Mouse (Mus musculus) R1 (cell line): ENCODE data around the gene Olfr548-ps1.

Source experiments
- DNase-seq: peaks from one replicate; pipeline ENCODE4 v3.0.0-alpha.2; 2018; ENCODE audit warnings: low read depth, low spot score

Gene Olfr548-ps1

GRCm38 (mm10) chr7:102573174-102573830, 32.6 kb downstream of the Olfr548-ps1 start:
- no peak for DNase-seq

GRCm38 (mm10) chr7:102575998-102576397, 35.3 kb downstream of the Olfr548-ps1 start:
- DNase-seq = no peak

DNA sequence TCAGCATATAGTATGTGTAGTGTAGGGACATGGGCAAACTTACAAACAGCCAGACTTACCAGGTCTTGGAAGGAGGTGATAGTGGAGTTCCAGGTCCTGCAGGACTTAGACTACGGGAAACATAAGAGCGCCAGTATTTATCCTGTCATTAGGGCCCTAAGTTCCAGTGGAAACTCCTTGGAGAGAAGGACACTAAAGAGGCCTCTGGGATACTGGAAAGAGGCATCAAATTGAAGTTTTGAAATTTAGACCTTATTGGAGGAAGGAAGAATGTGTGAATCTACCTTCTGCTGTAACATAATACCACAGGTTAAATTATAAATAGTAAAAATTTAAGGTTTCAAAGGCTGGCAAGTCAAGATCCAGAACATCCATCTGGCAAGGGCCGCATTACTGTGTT, 51.1 kb downstream of the Olfr548-ps1 start, which contains the start of gene Olfr551:
TSS of gene Olfr551 (minus strand) at position 101 of the 400 bp plus-strand sequence.
- no peak for DNase-seq
